8 mouse cellular contexts compared by ENCODE assay signal in the genomic region with DNA sequence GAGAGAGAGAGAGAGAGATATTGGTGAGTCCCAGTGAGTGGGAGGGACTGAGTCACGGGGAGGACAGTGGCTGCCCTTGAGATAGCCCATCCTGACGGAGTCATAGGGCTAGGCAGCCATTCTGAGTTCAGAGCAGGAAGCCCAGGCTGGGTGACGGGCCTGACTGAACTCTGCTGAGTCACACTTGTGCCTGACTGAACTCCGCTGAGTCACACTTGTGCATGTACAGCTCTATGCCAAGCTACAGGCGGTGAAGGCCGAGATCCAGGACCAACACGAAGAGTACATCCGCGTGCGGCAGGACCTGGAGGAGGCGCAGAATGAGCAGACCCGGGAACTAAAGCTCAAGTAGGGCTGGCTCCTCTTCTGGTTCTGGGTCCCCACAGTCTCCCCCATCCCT. TPM values are rescaled to one million over a fixed set of nuclear protein-coding genes. Genes with fewer than 3 reads are reported as not detected.
DNase-seq lines count a peak whose midpoint lies in the region; ATAC-seq and TF ChIP-seq lines count a peak whose summit lies in the region.
"Had no signal": no experiment of that assay in that cellular context is flagged by ENCODE, and none has a peak within 500 bp of the region (broad histone marks: within the 10 kb centered on the region; RNA-seq: fewer than 3 reads in every experiment).

No protein-coding gene starts in this region.

- POLR2A ChIA-PET in Patski (lab: Charles Lee): no interaction called here

- in situ Hi-C loops in Patski (cut with MboI; ENCODE audit: low pct_unique_long_range_greater_than_20kb): no loop called here

- H3K27me3 ChIP-seq in Patski: no peaks in the 10 kb centered on the region
- H3K27me3 ChIP-seq: neural tube, embryonic 12.5 days had no signal

- no peak for TF ChIP-seq CTCF in Patski (IDR thresholded peaks at IDR 0.05)

- DNase-seq in right cerebral cortex, adult 18-20 months: peak; percentile 64
- no peak for DNase-seq in right cerebral cortex, postnatal 4 days
- no peak for DNase-seq in Patski (ENCODE audit: low read depth, low spot score)
- peak; percentile 44 for DNase-seq in c-Kit-negative CD71-positive TER-119-positive erythroid progenitor cells, embryonic 14.5 days (ENCODE audit: low read depth, low spot score)
- no peak for DNase-seq in retina, postnatal 1 day
- DNase-seq in cerebellum, adult 11 months: no peak

- peak; percentile 65 for ATAC-seq in Patski
- peak; percentile 15; the same call in 1 of the 2 replicates for ATAC-seq in megakaryocyte-erythroid progenitor cell, adult 5-6 weeks (replicated peaks; ENCODE audit: low FRiP score, low TSS enrichment, poor library complexity, severe bottlenecking)

- CTCF ChIA-PET in Patski (lab: Charles Lee): interaction anchor here (1.0 to 1.5 kb wide), 2 partner anchors 16 to 30 kb away, joined by 3 read pairs; no protein-coding TSS in a partner anchor

RNA-seq across cellular contexts. Expression of gene Kif3c, which starts 24.5 kb away (rescaled TPM):
- 32.0 TPM for polyA plus RNA-seq in Patski (2021)
- total RNA-seq in megakaryocyte-erythroid progenitor cell, adult 5-6 weeks (2014; fragmentation: Nextera tagmentation): 1.2 and 2.3 TPM in 2 replicates
- 0.33 and 4.3 TPM in 2 replicates for total RNA-seq in megakaryocyte-erythroid progenitor cell, adult 5-6 weeks (2017)

RNA-seq across cellular contexts. Expression of gene Asxl2, which starts 37.3 kb away (rescaled TPM):
- 24.1 TPM for polyA plus RNA-seq in Patski (2021)
- total RNA-seq in megakaryocyte-erythroid progenitor cell, adult 5-6 weeks (2014; fragmentation: Nextera tagmentation): 55.3 and 57.5 TPM in 2 replicates
- total RNA-seq in megakaryocyte-erythroid progenitor cell, adult 5-6 weeks (2017): 35.8 and 44.1 TPM in 2 replicates

Comparison
In these comparisons a context has a peak if more than half of its experiments do, and no peak if none do; other contexts are left out.
1. DNase-seq: peak in right cerebral cortex, adult 18-20 months (single experiment) and c-Kit-negative CD71-positive TER-119-positive erythroid progenitor cells, embryonic 14.5 days (single experiment); none in right cerebral cortex, postnatal 4 days (single experiment), Patski (single experiment), retina, postnatal 1 day (single experiment) and cerebellum, adult 11 months (single experiment).